Mouse (Mus musculus) midbrain, postnatal 0 days (tissue): ENCODE measurements around the gene Chmp4b. TPM values are rescaled to one million over a fixed set of nuclear protein-coding genes. Genes with fewer than 3 reads are reported as not detected.

Experiments used
- ATAC-seq: fragments of 200-750 bp; cut with Nextera tagmentation; 2 replicates; pipeline ENCODE4 v1.8.0; 2017; ENCODE audit warnings: moderate number of reproducible peaks, mild to moderate bottlenecking, moderate TSS enrichment, moderate library complexity; ENCODE audit not compliant: low FRiP score
- DNase-seq: peaks from one replicate; pipeline ENCODE4 v3.0.0-alpha.2; 2015; ENCODE audit warnings: low spot score
- H3K27ac ChIP-seq: fragments of 300-500 bp; sonication (generic); 2 replicates; pipeline ENCODE4 v1.5.1; 2014; ENCODE audit warnings: low read depth, mild to moderate bottlenecking, low read length, mixed read lengths
- H3K27me3 ChIP-seq: fragments of 300-500 bp; sonication (generic); 2 replicates; pipeline ENCODE4 v1.6.1; 2014; ENCODE audit warnings: low read length, control low read depth, mixed read lengths; ENCODE audit not compliant: insufficient read depth
- H3K36me3 ChIP-seq: fragments of 300-500 bp; sonication (generic); 2 replicates; pipeline ENCODE4 v1.6.1; 2014; ENCODE audit warnings: low read length, control low read depth, mixed read lengths; ENCODE audit not compliant: insufficient read depth
- H3K4me1 ChIP-seq: fragments of 300-500 bp; sonication (generic); 2 replicates; pipeline ENCODE4 v1.6.1; 2014; ENCODE audit warnings: mild to moderate bottlenecking, control low read depth, antibody characterized with exemption, low read length, mixed read lengths; ENCODE audit not compliant: insufficient read depth
- H3K4me2 ChIP-seq: fragments of 300-500 bp; sonication (generic); 2 replicates; pipeline ENCODE4 v1.6.1; 2014; ENCODE audit warnings: low read depth, mild to moderate bottlenecking, low read length, mixed read lengths; ENCODE audit not compliant: poor library complexity, severe bottlenecking
- H3K4me3 ChIP-seq: fragments of 300-500 bp; sonication (generic); 2 replicates; pipeline ENCODE4 v1.5.1; 2014; ENCODE audit warnings: low read depth, mild to moderate bottlenecking, low read length, moderate library complexity
- H3K9ac ChIP-seq: fragments of 300-500 bp; sonication (generic); replicated peaks from 2 replicates; pipeline ENCODE4 v1.6.1; 2014; ENCODE audit warnings: mild to moderate bottlenecking, low read length, moderate library complexity, mixed read lengths; ENCODE audit not compliant: poor library complexity, severe bottlenecking
- H3K9me3 ChIP-seq: fragments of 300-500 bp; sonication (generic); 2 replicates; pipeline ENCODE4 v1.6.1; 2016; ENCODE audit warnings: low read length, control low read depth
- CTCF ChIP-seq: IDR thresholded peaks from 2 replicates; pipeline ENCODE4 v1.5.1; 2016; ENCODE audit warnings: antibody characterized with exemption, mild to moderate bottlenecking
- WGBS: fragments of 180-500 bp; shearing (Covaris S2); extraction: QIAGEN DNeasy Blood & Tissue Kit; methylation state at CpG from one replicate; pipeline ENCODE4 v1.1.7; 2014; 5-methylcytosine and 5-hydroxymethylcytosine counted together
- polyA plus RNA-seq: library from polyadenylated mRNA; unstranded; fragments of >200 nt; fragmentation: Nextera tagmentation; extraction: Ambion mirVana; gene quantifications from 2 replicates; pipeline ENCODE4 v1.2.1, GENCODE M21; 2015
- total RNA-seq: library from RNA; depleted of rRNA; stranded (reverse); fragments of >200 nt; gene quantifications from 2 replicates; pipeline ENCODE4 v1.2.3, GENCODE M21; 2014; rRNA removed

Gene Chmp4b
- 152 and 156 TPM in 2 replicates for total RNA-seq
- polyA plus RNA-seq, result 28.1 and 31.7 TPM in 2 replicates

DNA sequence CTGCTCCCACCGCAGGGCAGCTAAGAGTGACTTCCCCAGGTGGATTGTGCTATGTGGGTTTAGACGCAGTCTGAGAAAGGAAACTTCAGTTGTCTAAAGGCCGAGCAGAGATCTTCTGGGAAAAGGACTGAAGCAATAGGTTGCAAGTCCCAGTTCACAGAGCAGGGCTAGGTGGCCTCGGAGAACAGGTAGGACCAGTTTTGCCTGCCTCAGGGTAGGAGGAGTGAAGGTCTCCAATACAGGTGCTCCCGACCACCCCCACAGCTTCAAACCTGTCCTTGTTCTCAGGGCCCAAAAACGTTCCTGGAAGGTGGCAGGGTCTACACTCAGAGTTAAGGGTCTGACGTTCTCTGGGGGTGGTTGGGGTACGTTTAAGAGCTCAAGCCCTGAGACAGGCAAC, at the start of gene Chmp4b:
TSS of gene Chmp4b (plus strand) at position 343 of the 400 bp plus-strand sequence.
- Histone ChIP-seq H3K27me3 (no peaks in the 10 kb centered on the region), H3K36me3 (no peaks in the 10 kb centered on the region), H3K4me2 (no peak within 1 kb of the TSS), H3K27ac (no peak within 1 kb of the TSS), H3K9ac (no peak within 1 kb of the TSS), H3K9me3 (no peaks in the 10 kb centered on the region), H3K4me3 (no peak within 1 kb of the TSS), H3K4me1 (no peaks in the 10 kb centered on the region)
- no peak for TF ChIP-seq CTCF
- WGBS, result 66% methylated on average over 8 of the region's 8 CpGs
- no peak for ATAC-seq
- no peak for DNase-seq

DNA sequence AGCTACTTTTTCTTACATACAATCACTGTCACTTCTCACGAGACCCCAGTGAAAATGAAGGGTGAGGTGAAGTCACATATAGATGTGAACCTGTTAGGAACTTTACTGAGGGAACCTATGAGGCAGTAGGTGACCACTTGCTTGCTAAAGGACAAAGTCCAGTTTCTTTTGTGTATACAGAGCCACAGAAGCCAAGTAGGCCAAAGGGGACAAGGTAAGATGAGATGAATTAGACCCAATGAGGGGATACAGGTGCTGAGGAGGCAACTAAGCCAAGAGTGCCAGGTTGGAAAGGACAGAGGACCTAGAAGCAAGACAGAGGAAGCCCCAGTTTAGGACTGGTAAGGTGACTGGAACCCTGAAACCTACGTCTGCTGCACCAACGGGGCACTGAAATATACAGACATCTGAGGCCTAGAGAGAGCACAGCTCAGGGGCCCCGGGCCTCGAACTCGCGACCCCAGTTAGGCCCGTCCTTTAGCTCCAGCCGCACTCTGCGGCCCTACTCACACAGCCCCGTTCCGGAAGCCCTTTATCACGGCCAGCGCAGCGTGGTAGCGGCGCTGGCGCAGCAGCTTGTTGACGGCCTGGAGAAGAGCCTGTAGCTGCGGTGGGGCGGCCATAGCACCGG, 48.4 kb upstream of the Chmp4b start:
- Histone ChIP-seq H3K4me1 (peaks cover 8% of the 10 kb centered on the region; the same call in 1 of the 2 replicates), H3K4me2 (peak overlapping the region; percentile 81), H3K36me3 (no peaks in the 10 kb centered on the region), H3K4me3 (peak overlapping the region; percentile 76), H3K27ac (peak overlapping the region; percentile 55; the same call in 1 of the 2 replicates), H3K27me3 (no peaks in the 10 kb centered on the region), H3K9me3 (no peaks in the 10 kb centered on the region), H3K9ac (peak overlapping the region; percentile 77)
- 20% methylated on average over 22 of the region's 22 CpGs for WGBS
- ATAC-seq (peak; percentile 59), DNase-seq (no peak)
- no peak for TF ChIP-seq CTCF

DNA sequence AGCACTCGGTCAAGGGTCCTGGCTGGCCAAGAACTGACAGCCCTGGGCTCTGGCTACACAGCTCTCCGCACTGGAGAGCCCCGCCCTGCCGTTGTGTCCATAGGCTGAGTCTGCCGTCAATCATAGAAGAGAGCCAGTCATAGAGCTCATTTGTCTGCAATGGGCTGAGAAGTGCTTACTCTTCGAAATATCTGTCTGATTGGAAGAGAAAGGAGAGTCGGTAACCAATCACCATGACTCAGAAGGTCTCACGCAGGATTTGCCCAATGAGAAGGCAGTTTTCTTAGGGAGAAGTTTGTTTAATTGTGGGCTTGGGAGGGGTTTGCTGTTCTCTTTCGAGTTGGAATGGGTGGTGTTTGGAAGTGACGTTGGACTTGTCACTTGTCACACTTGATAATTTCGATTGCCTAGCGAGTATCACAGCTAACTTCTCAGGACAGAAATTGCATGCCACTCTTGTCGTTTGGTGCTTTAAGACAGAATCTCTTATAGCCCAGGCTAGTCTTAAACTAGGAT, 47.8 kb upstream of the Chmp4b start, which contains the start of gene Pxmp4:
TSS of gene Pxmp4 (minus strand) at position 71 of the 516 bp plus-strand sequence.
- DNase-seq, result peak; percentile 98
- peak; percentile 100 for ATAC-seq

DNA sequence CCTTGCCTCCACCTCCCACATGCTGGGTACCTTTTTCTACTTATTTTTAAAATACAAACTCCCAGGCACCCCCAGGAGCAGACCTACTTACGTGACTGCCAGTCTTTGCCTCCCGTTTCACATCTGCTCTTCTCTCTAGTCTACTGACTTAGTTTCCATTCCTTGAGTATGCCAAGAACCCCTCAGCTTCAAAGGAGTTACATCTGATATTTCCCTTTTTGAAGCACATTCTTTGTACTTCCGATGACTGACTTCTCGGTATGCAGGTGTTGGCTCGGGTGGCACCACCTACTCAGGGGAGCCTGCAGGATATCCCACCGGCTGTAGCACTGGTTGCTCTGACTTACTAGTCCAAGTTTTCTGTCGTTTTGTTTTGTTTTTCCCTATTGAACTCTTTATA, 47.3 kb upstream of the Chmp4b start:
- Histone ChIP-seq H3K36me3 (no peaks in the 10 kb centered on the region), H3K9ac (no peak overlapping the region), H3K4me3 (peak overlapping the region; percentile 76), H3K27me3 (no peaks in the 10 kb centered on the region), H3K9me3 (no peaks in the 10 kb centered on the region), H3K4me2 (peak overlapping the region; percentile 81), H3K27ac (no peak overlapping the region), H3K4me1 (peaks cover 8% of the 10 kb centered on the region; the same call in 1 of the 2 replicates)
- ATAC-seq (no peak), DNase-seq (no peak)
- no peak for TF ChIP-seq CTCF
- 41% methylated on average over 7 of the region's 7 CpGs for WGBS

More for the DNA sequence above, 47.8 kb upstream of the Chmp4b start, which contains the start of gene Pxmp4:
- Histone ChIP-seq H3K4me3 (peak within 1 kb of the TSS; percentile 76), H3K4me2 (peak within 1 kb of the TSS; percentile 81), H3K36me3 (no peaks in the 10 kb centered on the region), H3K4me1 (peaks cover 8% of the 10 kb centered on the region; the same call in 1 of the 2 replicates), H3K27ac (peak within 1 kb of the TSS; percentile 55; the same call in 1 of the 2 replicates), H3K9ac (peak within 1 kb of the TSS; percentile 77), H3K27me3 (no peaks in the 10 kb centered on the region), H3K9me3 (no peaks in the 10 kb centered on the region)
- WGBS, result 0% methylated on average over 13 of the region's 13 CpGs
- TF ChIP-seq CTCF, result no peak

DNA sequence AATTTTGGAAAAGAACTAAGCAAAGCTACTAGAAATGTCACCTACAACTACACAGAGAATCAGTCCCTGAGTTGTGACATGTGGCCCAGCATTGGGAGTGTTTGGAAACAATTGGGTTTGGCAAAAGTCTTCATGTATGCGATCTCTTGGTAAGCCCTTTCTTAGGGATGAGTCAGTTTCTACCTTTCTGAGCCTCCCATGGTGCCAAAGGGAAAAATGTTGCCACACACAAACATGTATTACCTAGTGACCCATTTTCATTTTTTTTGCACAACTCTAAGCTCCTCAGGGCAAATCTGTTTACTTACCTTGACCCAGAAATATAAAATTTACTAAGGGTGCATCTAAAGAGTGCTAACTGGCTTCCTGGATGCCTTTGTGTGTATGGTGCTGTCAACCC, 44.5 kb upstream of the Chmp4b start:
- no peak for ATAC-seq
- Histone ChIP-seq H3K4me1 (peaks cover 8% of the 10 kb centered on the region; the same call in 1 of the 2 replicates), H3K9me3 (no peaks in the 10 kb centered on the region), H3K9ac (no peak overlapping the region), H3K27ac (no peak overlapping the region), H3K36me3 (no peaks in the 10 kb centered on the region), H3K4me2 (no peak overlapping the region), H3K27me3 (no peaks in the 10 kb centered on the region), H3K4me3 (no peak overlapping the region)
- no peak for DNase-seq
- 90% methylated on average over 1 of the region's 1 CpGs for WGBS
- no peak for TF ChIP-seq CTCF
